Mouse (Mus musculus): Measurements from ENCODE around the gene Rps6kb2.
A peak's percentile ranks its signal among the peaks of the same experiment; 100 is the strongest.

The Rps6kb2 gene

DNA sequence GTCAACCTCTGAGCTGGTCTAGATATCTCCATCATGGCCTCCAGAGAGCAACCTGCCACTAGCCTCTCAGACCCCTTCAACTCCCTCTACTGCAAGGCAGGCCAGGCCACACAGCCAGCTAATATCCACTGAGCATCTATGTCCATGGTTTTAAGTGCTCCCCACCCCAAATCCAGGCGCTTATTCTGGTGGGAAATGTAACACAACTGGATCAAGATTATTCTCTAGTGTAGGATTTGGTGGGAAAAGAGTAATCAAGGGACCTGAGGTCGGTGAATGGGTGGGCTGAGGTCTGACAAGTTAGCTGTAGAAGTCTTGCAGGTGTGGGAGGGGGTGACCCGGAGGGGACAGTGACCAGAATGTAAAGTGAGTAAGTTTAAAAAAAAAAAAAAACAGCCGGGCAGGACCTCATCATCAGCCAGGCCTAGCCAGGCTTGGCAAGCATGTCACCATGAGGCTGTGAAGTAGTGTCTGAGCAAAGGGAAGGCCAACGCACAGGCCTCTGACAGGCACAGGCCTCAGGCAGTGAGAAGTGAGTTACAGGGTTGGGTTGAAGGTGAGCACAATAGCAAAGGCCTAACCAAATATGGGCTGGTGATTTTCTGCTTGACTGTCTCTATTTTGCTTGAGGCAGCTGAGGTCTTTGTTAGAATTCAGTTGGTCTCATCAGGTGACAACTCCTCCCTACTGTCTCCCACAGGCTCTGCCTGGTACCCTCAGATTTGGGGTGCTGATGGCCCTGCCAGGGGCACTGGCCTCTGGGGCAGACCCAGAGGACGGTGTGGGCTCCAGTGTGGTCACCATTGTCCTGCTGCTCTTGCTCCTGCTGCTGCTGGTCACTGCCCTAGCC is 7.7 kb downstream of the Rps6kb2 start:
- DNase-seq (ENCODE audit: inconsistent age in 2 of 2, low spot score in 1 of 2), result peak in 1 of 2 experiments; percentile 42

DNA sequence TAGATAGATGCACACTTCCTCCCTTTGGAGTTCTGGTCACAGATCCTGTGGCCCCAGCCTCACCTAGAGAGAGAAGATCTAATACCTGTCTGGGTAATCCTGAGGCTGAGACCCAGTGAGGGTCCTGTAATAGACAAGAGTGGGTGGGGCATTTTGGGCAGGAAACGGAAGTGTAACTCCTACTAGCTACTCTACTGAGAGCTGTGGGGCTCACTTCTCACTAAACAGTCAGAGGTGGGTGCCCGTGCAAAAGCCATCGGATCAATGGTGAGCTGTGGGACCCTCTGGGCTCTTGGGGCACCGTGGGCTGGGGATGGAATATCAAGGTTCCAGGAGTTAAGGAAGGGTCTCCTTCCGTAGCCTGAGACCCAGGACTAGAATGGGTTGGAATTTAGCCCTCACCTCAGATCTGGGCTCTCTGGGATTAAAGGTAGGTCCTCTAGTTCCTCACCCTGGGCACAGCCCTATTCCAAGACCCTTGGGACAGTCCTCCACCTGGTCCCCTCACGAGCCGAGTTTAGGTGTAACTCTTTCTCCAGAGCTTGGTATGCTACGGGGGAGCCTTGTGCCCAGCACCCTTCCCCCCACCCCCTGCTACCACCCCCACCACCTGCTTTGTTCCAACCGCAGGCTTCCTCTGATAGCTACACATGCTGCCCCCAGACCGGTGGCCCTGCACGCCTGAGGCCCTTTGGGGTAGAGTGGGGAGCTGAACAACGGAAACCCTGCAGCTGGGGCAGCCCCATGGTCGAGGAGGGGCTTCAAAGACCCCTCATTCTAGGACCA is 8.5 kb downstream of the Rps6kb2 start:
- peak in 1 of 2 experiments; percentile 49 for DNase-seq (ENCODE audit: inconsistent age in 2 of 2, low spot score in 1 of 2)

DNA sequence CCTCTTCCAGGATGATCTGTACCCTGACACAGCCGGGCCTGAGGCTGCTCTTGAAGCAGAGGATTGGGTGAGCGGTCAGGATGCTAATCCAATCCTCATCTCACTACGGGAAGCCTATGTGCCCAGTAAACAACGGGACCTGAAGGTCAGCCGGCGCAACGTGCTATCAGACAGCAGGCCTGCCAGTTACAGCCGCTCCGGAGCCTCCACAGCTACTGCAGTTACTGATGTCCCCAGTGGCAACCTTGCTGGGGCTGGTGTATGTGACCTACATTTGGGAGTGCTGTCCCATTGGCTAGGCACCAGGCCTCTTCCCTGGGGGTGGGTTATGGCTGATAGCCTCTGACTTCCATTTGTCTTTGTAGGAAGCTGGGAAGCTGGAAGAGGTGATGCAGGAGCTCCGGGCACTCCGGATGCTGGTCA is 9.9 kb downstream of the Rps6kb2 start, which contains the start of gene Ptprcap:
Gene Ptprcap, plus strand, starts transcription at position 373 of the 423 bp plus-strand sequence.
- DNase-seq (ENCODE audit: inconsistent age in 2 of 2, low spot score in 1 of 2), result no peak

DNA sequence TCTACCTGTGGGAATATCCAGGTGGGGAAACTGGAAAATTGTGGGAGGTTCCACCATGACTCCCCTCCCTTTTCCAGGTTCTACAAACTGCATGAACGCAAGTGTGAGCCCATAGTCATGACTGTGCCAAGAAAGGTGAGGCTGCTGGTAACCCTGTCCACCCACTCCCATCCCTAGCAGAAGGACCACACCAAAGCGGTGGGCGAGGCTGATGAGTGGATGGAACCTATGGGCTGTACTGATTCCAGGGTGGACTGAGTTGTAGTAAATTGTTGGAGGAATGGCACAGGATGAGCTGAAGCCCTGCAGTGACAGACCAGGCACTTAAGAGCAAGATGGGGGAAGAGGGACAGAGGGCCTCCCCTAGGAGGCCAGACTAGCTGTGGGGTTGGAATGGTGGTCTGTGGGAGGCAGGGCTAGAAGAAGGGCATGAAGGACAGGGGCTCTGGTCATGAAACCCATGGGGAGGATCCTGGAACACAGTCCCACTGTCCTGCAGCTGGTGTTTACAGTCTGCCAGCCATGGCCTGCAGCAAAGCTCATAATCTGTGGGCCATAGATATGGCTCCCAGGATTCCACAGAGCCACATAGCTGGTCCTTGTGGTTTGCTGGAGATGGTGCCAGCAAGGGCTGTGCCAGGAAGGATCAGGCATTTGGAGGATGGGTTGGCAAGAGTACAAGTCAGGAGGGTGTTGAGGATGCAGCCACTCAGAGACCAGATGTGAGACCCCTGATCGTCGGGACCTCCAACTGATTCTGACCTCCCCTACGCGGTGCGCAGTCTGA is 10.5 kb downstream of the Rps6kb2 start:
- DNase-seq (ENCODE audit: inconsistent age in 2 of 2, low spot score in 1 of 2), result peak in 1 of 2 experiments; percentile 56

DNA sequence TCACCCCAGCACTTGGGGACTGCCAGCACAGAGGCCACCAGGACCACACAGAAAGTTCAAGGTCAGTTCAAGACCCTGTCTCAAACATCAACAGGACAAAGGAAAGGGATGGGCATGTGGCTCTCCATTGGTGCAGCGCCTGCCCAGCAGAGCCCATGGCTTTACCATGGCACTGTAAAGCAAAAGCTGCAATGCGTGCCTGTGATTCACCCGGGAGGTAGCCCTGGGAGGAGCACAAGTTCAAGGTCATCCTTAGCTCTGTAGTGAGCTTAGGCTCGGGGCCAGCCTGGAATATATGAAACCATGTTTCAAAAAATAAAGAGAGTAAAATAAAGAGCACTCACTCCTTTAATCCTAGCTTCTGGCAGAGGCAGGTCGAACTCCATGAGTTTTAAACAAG is 11.3 kb downstream of the Rps6kb2 start:
- DNase-seq (ENCODE audit: inconsistent age in 2 of 2, low spot score in 1 of 2), result peak; percentile 57 to 71

DNA sequence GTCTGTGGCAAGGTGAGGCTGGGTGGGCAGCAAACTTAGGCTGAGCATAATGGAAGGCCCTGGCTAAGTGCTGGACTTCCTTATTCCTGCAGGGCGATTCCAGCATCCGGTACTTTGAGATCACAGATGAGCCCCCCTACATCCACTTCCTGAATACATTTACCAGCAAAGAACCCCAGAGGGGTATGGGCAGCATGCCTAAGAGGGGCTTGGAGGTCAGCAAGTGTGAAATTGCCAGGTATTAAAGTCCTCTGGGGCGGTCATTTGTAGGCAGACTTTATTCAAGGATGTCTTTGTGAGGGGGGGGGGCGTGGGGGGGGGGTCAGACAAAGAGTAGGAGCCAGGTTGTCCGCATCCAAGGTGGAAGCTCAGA is 11.7 kb downstream of the Rps6kb2 start:
- peak in 1 of 2 experiments; percentile 59 for DNase-seq (ENCODE audit: inconsistent age in 2 of 2, low spot score in 1 of 2)

DNA sequence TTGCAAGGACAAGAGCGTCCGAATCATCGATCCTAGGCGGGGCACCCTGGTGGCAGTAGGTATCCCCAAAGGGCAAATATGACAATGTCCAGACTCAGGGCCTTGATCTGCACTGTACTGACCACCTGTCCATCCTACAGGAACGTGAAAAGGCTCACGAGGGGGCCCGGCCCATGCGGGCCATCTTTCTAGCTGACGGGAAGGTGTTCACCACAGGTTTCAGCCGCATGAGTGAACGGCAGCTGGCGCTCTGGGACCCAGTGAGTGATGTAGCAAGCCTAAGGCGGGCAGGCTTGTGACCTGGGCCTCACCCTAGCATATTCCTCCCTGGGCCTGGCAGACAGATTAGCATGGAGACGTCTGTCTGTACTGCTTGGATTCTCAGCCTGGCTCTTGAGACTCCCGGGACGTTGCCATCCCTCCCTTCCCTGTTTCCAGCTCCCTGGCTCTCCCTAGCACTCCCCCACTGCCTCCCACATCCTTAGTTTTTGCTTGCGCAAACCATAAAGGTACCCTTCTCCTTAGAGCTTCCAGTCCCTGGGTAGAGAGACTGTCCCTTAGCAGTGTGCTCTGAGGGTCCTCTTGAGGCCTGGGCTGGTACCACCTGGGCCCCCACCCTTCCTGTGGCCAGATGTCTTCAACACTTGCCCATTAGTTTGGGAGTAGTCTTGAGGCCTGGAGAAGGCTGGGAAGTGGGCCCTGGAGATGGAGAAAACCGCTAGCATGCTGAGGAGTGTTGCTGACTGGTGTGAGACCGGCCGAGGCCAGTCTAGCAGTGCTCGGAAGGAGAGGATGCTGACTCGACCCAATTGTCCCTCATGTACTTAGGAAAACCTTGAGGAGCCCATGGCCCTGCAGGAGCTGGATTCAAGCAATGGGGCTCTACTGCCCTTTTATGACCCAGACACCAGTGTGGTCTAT is 12.3 kb downstream of the Rps6kb2 start:
- DNase-seq (ENCODE audit: inconsistent age in 2 of 2, low spot score in 1 of 2), result peak in 1 of 2 experiments; percentile 42

DNA sequence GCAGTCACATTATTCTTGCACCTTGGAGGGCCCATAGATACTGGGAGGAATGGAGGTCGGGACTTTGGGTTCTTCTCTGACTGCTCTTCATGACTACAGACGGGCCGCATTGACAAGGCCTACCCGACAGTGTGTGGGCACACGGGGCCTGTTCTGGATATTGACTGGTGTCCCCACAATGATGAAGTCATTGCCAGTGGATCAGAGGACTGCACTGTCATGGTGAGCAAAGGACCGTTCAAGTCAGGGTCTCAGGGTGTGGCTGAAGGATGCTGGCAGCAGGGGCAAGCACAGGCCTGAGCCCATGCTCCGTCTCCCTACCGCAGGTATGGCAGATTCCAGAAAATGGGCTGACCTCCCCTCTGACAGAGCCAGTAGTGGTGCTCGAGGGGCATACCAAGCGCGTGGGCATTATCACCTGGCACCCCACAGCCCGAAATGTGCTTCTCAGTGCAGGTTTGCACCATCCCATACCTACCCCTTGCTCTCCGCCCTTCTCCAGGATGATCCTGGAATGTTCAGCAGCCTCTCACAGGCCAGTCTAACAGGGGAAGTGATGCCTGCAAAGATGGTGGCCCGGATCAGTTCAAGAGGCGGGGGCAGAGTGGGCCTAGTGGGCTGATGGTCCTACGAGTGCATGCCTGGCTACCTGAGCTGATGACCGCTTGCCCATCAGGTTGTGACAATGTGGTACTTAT is 13.2 kb downstream of the Rps6kb2 start:
- no peak for DNase-seq (ENCODE audit: inconsistent age in 2 of 2, low spot score in 1 of 2)

DNA sequence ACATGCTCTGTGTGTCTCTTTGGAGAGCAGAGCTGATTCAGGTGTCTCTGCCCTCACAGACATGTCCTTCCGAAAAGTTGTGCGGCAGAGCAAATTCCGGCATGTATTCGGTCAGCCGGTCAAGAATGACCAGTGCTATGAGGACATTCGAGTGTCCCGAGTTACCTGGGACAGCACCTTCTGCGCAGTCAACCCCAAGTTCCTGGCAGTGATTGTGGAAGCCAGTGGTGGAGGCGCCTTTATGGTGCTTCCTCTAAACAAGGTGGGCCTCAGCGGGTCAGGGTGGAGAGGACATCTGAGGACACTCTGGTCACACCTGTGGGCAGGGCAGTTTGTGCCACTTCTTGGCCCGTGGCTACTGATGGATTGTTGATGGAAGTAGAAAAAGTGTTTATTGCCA is 13.9 kb downstream of the Rps6kb2 start:
- no peak for DNase-seq (ENCODE audit: inconsistent age in 2 of 2, low spot score in 1 of 2)

DNA sequence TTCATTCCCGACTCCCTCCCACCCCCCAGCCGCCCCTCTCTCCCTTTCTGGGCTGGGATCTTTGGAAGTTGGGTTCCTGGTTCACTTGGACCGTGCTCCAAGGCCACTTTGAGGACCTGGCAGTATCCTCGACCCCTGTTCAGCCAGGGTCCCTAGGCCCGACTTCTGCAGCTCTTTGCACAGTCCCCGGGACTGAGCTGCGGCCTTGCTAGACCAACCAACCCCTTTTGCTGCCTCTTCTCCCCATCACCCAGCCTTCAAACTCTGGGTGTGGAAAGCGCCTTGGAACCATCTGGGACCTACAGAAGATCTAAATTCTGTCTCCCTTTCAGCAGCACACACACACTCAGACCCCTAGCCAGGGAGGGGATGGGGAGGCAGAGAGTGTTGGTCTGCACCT is 14.3 kb downstream of the Rps6kb2 start:
- peak in 1 of 2 experiments; percentile 76 for DNase-seq (ENCODE audit: inconsistent age in 2 of 2, low spot score in 1 of 2)

DNA sequence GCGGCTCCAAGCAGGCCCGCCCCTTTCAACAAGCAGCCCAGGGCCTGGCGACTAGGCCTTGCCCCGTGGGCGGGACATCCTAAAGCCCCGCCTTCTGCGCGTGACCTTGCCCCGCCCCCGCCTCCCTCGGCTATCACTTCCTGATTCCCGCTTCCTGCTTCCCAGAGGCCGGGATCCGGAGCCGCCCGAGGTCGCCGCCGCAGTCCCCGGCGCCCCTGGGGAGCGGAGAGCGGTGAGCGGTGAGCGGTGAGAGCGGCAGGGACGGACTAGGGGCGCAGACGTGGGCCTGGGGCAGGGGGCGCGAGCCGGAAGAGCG is 14.7 kb downstream of the Rps6kb2 start, which contains the start of gene Coro1b:
Gene Coro1b, plus strand, starts transcription at position 129 of the 316 bp plus-strand sequence.
- peak; percentile 98 to 100 for DNase-seq (ENCODE audit: inconsistent age in 2 of 2, low spot score in 1 of 2)

DNA sequence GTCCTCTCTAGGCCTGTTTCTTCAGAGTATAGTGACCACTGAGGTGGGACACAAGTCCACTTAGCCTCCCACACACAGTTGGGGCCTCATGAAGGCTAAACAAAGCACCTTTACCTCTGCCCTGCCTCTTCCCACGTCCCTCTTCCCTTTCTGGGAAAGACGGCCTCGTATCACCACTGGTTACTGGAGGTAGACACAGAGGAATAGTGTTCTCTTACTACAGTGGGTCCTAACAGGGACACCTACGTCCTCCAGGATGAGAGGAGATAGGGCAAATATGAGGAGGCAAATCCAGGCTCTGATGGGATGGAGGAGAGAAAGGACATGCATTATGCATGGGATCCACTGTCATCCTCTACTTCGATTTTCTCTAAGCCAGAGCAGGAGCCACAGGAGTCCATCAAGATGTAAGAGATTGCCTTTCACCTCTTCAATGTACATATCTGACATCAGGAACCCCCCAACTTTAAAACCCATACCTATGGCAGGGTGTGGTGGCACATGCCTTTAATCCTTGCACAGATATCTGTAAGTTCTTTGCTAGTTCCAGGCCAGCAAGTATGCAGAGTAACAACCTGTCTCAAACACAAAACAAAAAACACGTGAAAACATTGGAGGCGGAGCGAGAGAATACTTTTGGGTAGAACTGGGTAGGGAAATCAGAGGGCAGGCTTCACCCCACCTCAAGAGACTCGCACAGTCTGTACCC is 15.2 kb downstream of the Rps6kb2 start:
- no peak for DNase-seq (ENCODE audit: inconsistent age in 2 of 2, low spot score in 1 of 2)

DNA sequence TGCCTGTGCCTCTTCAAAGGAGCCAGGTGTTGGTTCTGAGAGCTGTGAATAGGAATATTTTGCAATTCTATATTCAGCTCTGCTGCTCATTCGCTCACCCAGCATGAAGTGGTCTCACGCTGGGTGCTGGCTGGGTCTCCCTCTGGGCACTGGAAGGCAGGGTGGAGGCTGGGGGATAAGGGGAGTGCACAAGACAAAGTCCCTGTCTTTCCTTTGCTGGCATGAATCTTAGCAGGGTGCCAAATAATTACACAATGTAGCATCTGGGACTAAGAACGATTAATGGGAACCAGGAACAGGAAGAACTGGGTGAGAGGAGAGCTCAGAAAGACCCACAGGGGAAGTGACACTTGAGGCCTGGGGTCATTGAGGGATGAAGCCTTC is 16.1 kb downstream of the Rps6kb2 start:
- DNase-seq (ENCODE audit: inconsistent age in 2 of 2, low spot score in 1 of 2), result no peak

DNA sequence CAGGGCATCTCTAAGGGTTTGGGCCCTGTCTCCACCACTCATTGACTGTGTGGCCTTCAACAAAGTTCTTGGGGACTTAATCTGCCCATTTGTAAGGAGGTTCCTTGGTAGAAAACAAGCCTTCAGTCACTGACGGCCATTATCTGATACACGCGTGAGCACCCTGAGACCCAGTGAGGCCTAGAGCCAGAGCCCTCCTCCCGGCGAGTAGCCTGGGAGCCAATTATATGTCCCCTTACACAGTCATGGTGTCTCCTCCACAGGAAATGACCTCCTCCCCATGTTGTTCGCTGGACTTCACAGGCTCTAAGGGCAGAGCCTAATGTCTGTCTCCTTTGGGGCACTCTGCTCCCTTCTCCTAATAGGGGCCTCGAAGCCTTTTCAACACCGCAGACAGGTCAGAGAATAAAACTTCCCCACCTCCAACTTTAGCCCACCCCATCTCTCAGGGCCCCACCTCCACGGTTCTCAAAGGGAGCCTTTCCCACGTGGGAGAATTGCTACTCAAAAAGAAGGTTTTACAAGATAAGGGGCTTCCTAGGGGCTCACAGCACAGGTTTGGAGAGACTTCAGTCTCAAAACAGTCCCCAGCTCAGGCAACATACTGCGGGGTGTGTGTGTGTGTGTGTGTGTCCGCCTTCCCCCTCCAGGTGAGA is 16.7 kb downstream of the Rps6kb2 start:
- DNase-seq (ENCODE audit: inconsistent age in 2 of 2, low spot score in 1 of 2), result no peak

DNA sequence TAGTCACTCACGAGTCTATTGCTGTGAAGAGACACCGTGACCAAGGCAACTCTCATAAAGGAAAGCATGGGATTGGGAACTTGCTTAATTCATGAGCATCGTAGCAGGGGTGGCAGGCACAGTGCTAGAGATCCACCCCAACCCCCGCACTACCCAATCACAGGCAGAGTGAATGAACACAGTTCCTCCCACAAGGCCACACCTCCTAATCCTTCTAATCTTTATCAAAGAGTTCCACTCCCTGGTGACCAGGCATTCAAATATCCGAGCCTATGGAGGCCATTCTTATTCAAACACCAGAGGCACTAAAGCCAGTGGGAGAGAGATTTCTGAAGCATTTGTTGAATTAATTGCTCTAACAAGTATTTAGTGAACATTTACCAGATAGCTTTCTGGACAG is 17.2 kb downstream of the Rps6kb2 start:
- no peak for DNase-seq (ENCODE audit: inconsistent age in 2 of 2, low spot score in 1 of 2)

DNA sequence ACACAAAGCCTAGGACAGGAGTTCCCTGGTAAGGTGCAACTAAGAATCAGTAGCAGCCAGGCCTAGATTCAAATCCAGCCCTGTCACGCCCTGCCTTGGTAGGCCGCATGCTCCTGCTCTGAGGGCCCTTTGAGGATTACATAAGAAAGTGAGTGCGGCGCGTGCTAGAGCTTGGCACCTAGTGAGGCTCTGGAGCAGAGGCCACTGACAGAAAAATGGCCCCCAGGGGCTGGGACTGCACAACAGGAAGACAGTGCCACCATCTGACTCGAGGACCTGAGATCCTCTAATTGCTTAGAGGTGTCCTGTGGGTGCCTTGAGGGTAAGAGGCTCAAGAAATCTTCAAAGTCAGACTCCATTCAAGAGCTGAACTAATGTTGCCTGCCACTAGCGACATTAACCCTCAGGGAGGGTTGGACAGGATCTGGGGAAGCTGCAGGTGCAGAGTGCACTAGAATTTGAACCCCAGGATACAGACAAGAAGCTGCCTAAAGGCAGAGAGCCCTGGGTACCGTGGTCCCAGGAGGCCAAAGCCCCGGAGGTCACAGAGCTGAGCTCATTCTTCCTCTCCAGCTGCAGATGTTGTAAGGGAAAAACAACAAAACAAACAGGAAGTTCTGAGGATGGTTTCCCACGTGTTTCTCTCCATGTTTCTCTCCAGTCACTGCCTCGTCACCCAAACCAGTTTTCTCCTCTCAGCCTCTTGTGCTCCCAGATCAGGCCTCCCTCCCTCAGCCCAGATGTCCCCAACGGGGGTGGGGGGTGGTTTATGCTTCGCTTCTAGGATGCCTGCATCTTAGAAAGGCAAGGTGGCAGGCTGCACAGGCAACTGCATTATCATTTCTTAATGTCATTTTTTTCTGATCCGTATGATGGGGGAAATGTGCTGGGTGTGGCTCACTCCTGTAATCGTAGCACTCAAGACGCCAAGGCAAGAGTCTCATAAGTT is 18.3 kb downstream of the Rps6kb2 start:
- peak in 1 of 2 experiments; percentile 62 for DNase-seq (ENCODE audit: inconsistent age in 2 of 2, low spot score in 1 of 2)

DNA sequence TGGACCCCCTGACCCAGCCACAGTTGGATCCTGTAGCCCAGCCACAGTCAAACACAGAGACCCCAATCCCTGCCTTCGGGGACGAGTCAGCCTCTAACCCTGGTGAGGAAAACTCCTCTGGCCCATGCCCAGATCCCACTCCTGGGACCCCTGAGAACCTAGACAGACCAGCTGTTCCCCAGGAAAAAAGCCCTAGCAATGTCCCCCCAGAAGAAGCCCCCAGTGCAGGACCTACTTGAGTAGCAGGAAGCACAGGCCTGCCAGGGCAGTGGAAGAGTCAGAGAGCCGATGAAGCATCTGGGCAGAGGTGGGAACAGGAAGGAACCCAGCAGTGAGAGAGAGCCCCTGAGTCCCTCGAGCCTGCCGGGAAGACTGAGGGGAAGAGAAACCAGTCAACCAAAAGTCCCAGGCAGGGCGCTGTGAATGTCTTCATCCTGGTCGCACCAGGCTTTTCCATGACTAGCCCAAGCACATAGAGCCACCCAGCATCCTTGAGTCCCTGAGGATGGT is 19.3 kb downstream of the Rps6kb2 start, which contains the start of gene Cabp4:
Gene Cabp4, minus strand, starts transcription at position 275 of the 510 bp plus-strand sequence.
- no peak for DNase-seq (ENCODE audit: inconsistent age in 2 of 2, low spot score in 1 of 2)

Data from adrenal gland, adult (tissue).